Mouse (Mus musculus): Measurements from ENCODE around the gene Crk.

GRCm38 (mm10) chr11:75669853-75670200 is 9.2 kb upstream of the Crk start:
- TF ChIP-seq CTCF (IDR thresholded peaks at IDR 0.05; ENCODE audit: borderline replicate concordance, control insufficient read depth, extremely low read depth, insufficient read depth, low read length, poor library complexity) (no peak), POLR2A (IDR thresholded peaks at IDR 0.05; ENCODE audit: control insufficient read depth, extremely low read depth, insufficient read depth, low read length, poor library complexity) (no peak)

Measured in thymus, adult 2 months (tissue).